Mouse (Mus musculus) liver, adult 2 months (tissue): ENCODE measurements at regions not wholly inside any gene's neighbourhood (a gene's known extent, or its start where the extent isn't known, plus 50 kb on each side); places are given as distances from the start of the nearest gene placed in this dataset.

Experiments
- CTCF ChIP-seq: fragments of 200-500 bp; IDR thresholded peaks from 2 replicates; pipeline ENCODE4 v1.5.1; 2011; ENCODE audit warnings: low read depth, low read length, control low read depth
- POLR2A ChIP-seq: fragments of 200-500 bp; IDR thresholded peaks from 2 replicates; pipeline ENCODE4 v1.6.1; 2011; ENCODE audit warnings: low read length, control low read depth; ENCODE audit not compliant: insufficient read depth; ENCODE audit errors: extremely low read depth

- TF ChIP-seq POLR2A (no peak), CTCF (no peak)
Measured at GRCm38 (mm10) chr2:45805329-45805728, 688.1 kb upstream of the Zeb2 start.
